Mouse (Mus musculus): ENCODE data around the gene Papolg. TPM values are rescaled to one million over a fixed set of nuclear protein-coding genes. Genes with fewer than 3 reads are reported as not detected.
"Not testable (repeated sequence)": the region's sequence is repeated elsewhere in the genome, so short reads cannot be mapped to it uniquely, and the experiment has no call there.

Gene Papolg
- 2.6 and 3.7 TPM in 2 replicates for polyA plus RNA-seq (2012; rRNA removed)

- Histone ChIP-seq H3K4me1 (ENCODE audit: control insufficient read depth, insufficient read depth, low read length) (peaks cover 3% of the 10 kb centered on the region), H3K4me3 (replicated peaks; ENCODE audit: extremely low read depth, low read depth, low read length) (peak within 1 kb of the TSS; percentile 90)
- under 1% methylated on average over 21 of the region's 21 CpGs for WGBS
- peak; percentile 90 for DNase-seq
- no peak for TF ChIP-seq CTCF (IDR thresholded peaks at IDR 0.05; ENCODE audit: insufficient read depth, low read length)
- peak; percentile 70; the same call in 1 of the 2 replicates for TF ChIP-seq POLR2A (IDR thresholded peaks at IDR 0.05; ENCODE audit: borderline replicate concordance, extremely low read depth, low read depth, low read length)
Measured at GRCm38 (mm10) chr11:23895060-23895426, at the start of gene Papolg. TSS of gene Papolg (minus strand) at chr11:23895253.

- not testable (repeated sequence) for DNase-seq; H3K4me3 ChIP-seq (replicated peaks; ENCODE audit: extremely low read depth, low read depth, low read length); H3K4me1 ChIP-seq (ENCODE audit: control insufficient read depth, insufficient read depth, low read length)
- 16% methylated on average over 8 of the region's 8 CpGs for WGBS
Measured at GRCm38 (mm10) chr11:23928146-23928545, 33.1 kb upstream of the Papolg start.

GRCm38 (mm10) chr11:23927643-23928042, 32.6 kb upstream of the Papolg start:
- H3K4me1 ChIP-seq (ENCODE audit: control insufficient read depth, insufficient read depth, low read length), result no peaks in the 10 kb centered on the region
- no peak for DNase-seq
- 33% methylated on average over 8 of the region's 8 CpGs for WGBS
- no peak overlapping the region for H3K4me3 ChIP-seq (replicated peaks; ENCODE audit: extremely low read depth, low read depth, low read length)
- TF ChIP-seq CTCF (IDR thresholded peaks at IDR 0.05; ENCODE audit: insufficient read depth, low read length) (no peak), POLR2A (IDR thresholded peaks at IDR 0.05; ENCODE audit: borderline replicate concordance, extremely low read depth, low read depth, low read length) (no peak)

GRCm38 (mm10) chr11:23913824-23914223, 18.8 kb upstream of the Papolg start:
- WGBS, result 65% methylated on average over 2 of the region's 2 CpGs
- H3K4me1 ChIP-seq (ENCODE audit: control insufficient read depth, insufficient read depth, low read length); H3K4me3 ChIP-seq (replicated peaks; ENCODE audit: extremely low read depth, low read depth, low read length); DNase-seq: not testable (repeated sequence)

GRCm38 (mm10) chr11:23903909-23904308, 8.9 kb upstream of the Papolg start:
- Histone ChIP-seq H3K4me1 (ENCODE audit: control insufficient read depth, insufficient read depth, low read length) (no peaks in the 10 kb centered on the region), H3K4me3 (replicated peaks; ENCODE audit: extremely low read depth, low read depth, low read length) (no peak overlapping the region)
- no peak for DNase-seq
- TF ChIP-seq POLR2A (IDR thresholded peaks at IDR 0.05; ENCODE audit: borderline replicate concordance, extremely low read depth, low read depth, low read length), result no peak
- no peak for TF ChIP-seq CTCF (IDR thresholded peaks at IDR 0.05; ENCODE audit: insufficient read depth, low read length)
- 62% methylated on average over 1 of the region's 1 CpGs for WGBS

GRCm38 (mm10) chr11:23894141-23895059, 653 bp downstream of the Papolg start:
- Histone ChIP-seq H3K4me1 (ENCODE audit: control insufficient read depth, insufficient read depth, low read length) (peaks cover 3% of the 10 kb centered on the region), H3K4me3 (replicated peaks; ENCODE audit: extremely low read depth, low read depth, low read length) (peak overlapping the region; percentile 90)
- TF ChIP-seq CTCF (IDR thresholded peaks at IDR 0.05; ENCODE audit: insufficient read depth, low read length), result no peak
- no peak for TF ChIP-seq POLR2A (IDR thresholded peaks at IDR 0.05; ENCODE audit: borderline replicate concordance, extremely low read depth, low read depth, low read length)
- no peak for DNase-seq
- under 1% methylated on average over 41 of the region's 48 CpGs for WGBS

- no peak for DNase-seq
- Histone ChIP-seq H3K4me1 (ENCODE audit: control insufficient read depth, insufficient read depth, low read length) (peaks cover 3% of the 10 kb centered on the region), H3K4me3 (replicated peaks; ENCODE audit: extremely low read depth, low read depth, low read length) (no peak overlapping the region)
- no peak for TF ChIP-seq CTCF (IDR thresholded peaks at IDR 0.05; ENCODE audit: insufficient read depth, low read length)
- TF ChIP-seq POLR2A (IDR thresholded peaks at IDR 0.05; ENCODE audit: borderline replicate concordance, extremely low read depth, low read depth, low read length), result no peak
Measured at GRCm38 (mm10) chr11:23893556-23893955, 1.5 kb downstream of the Papolg start.

- 83% methylated on average over 2 of the region's 2 CpGs for WGBS
- H3K4me3 ChIP-seq (replicated peaks; ENCODE audit: extremely low read depth, low read depth, low read length), result no peak overlapping the region
- no peaks in the 10 kb centered on the region for H3K4me1 ChIP-seq (ENCODE audit: control insufficient read depth, insufficient read depth, low read length)
- TF ChIP-seq CTCF (IDR thresholded peaks at IDR 0.05; ENCODE audit: insufficient read depth, low read length) (no peak), POLR2A (IDR thresholded peaks at IDR 0.05; ENCODE audit: borderline replicate concordance, extremely low read depth, low read depth, low read length) (no peak)
- no peak for DNase-seq
Measured at GRCm38 (mm10) chr11:23864326-23864725, 30.7 kb downstream of the Papolg start.

GRCm38 (mm10) chr11:23856723-23857112, 38.3 kb downstream of the Papolg start:
- TF ChIP-seq CTCF (IDR thresholded peaks at IDR 0.05; ENCODE audit: insufficient read depth, low read length) (no peak), POLR2A (IDR thresholded peaks at IDR 0.05; ENCODE audit: borderline replicate concordance, extremely low read depth, low read depth, low read length) (no peak)
- 70% methylated on average over 4 of the region's 4 CpGs for WGBS

GRCm38 (mm10) chr11:23856054-23856722, 38.9 kb downstream of the Papolg start:
- Histone ChIP-seq H3K4me3 (replicated peaks; ENCODE audit: extremely low read depth, low read depth, low read length) (no peak overlapping the region), H3K4me1 (ENCODE audit: control insufficient read depth, insufficient read depth, low read length) (no peaks in the 10 kb centered on the region)
- TF ChIP-seq POLR2A (IDR thresholded peaks at IDR 0.05; ENCODE audit: borderline replicate concordance, extremely low read depth, low read depth, low read length) (no peak), CTCF (IDR thresholded peaks at IDR 0.05; ENCODE audit: insufficient read depth, low read length) (no peak)
- 67% methylated on average over 7 of the region's 7 CpGs for WGBS
- DNase-seq, result no peak

More at GRCm38 (mm10) chr11:23856723-23857112, 38.3 kb downstream of the Papolg start:
- H3K4me3 ChIP-seq (replicated peaks; ENCODE audit: extremely low read depth, low read depth, low read length), result no peak overlapping the region
- no peaks in the 10 kb centered on the region for H3K4me1 ChIP-seq (ENCODE audit: control insufficient read depth, insufficient read depth, low read length)
- DNase-seq, result no peak
